ENCODE assay signal across 13 mouse cellular contexts in the genomic region with DNA sequence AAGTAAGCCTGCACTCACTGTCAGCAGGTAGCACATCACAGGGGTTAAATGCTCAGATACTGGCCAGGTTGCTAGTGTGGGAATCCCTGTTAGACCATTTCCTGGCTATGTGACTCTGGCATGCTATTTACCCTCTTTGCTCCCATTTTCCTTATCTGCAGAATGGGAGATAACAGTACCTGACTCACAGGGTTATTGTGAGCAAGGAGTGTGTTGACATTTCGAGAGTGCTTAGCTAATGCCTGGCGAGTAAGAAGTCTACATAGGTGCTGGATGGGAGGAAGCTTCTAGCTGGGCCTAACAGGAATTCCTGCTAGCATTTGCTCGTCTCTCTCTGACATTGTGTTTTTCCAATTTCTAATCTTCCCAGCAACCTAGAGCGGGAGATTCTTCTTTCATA.
"Had no signal": no experiment of that assay in that cellular context is flagged by ENCODE, and none has a peak within 500 bp of the region (broad histone marks: within the 10 kb centered on the region; RNA-seq: fewer than 3 reads in every experiment).

No protein-coding gene starts in this region.

- H3K9ac ChIP-seq: limb, embryonic 15.5 days; liver, embryonic 13.5 days; liver, postnatal 0 days; midbrain, embryonic 12.5 days had no signal

- H3K27ac ChIP-seq: limb, embryonic 15.5 days; liver, embryonic 13.5 days; midbrain, embryonic 12.5 days had no signal

- ATAC-seq: hindbrain, embryonic 16.5 days; inflammation-experienced regulatory T-cells, adult 6 months; liver, postnatal 0 days had no signal

- H3K4me3 ChIP-seq: limb, embryonic 15.5 days; liver, embryonic 13.5 days; midbrain, embryonic 12.5 days had no signal

- DNase-seq: kidney, adult 8-10 months; kidney, postnatal 25 days; layer of hippocampus, postnatal 36 days; liver, embryonic 13.5 days; liver, postnatal 0 days; right cerebral cortex, adult 18-20 months; right cerebral cortex, postnatal 25 days; thymus, adult 18-20 months; thymus, postnatal 14 days had no signal

- H3K9me3 ChIP-seq: limb, embryonic 15.5 days; liver, embryonic 13.5 days; midbrain, embryonic 12.5 days had no signal

- H3K27me3 ChIP-seq: limb, embryonic 15.5 days; liver, embryonic 13.5 days had no signal

- H3K4me1 ChIP-seq: liver, embryonic 13.5 days; midbrain, embryonic 12.5 days had no signal

- H3K36me3 ChIP-seq: limb, embryonic 15.5 days; liver, embryonic 13.5 days; midbrain, embryonic 12.5 days had no signal

- H3K4me2 ChIP-seq: limb, embryonic 15.5 days; liver, embryonic 13.5 days; midbrain, embryonic 12.5 days had no signal
